ENCODE assay signal across 10 mouse cellular contexts in the genomic region with DNA sequence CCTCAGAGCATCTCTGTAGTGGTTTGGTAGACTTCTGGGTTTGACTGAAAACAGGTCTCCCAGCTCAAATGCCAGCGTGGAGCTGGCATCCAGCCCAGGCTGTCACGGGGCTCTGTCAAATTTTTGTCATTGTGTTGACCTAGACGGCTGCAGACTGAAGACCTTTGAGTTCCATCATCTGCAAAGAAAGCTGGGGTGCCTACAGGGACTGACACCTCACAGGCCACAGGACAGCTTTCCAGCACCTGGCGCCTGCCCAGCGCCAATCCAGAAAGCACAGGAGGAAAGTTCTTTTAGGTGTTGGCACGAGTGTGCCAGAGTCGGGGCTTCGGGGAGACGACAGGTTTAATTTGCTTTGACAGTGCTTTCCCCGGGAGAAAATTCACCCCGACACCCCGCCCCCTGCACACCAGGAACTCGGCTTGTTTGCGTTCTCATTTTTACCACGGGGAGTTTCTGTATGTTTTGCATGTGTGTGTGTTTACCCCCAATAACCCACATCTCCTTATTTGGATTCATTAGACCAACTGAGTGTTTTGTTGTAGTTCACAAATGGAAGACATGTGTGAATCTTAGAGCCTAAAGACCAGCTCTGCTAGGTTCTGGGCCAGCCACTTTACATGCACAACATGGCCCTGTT.
DNase-seq lines count a peak whose midpoint lies in the region; ATAC-seq and TF ChIP-seq lines count a peak whose summit lies in the region.
"Had no signal": no experiment of that assay in that cellular context is flagged by ENCODE, and none has a peak within 500 bp of the region (broad histone marks: within the 10 kb centered on the region; RNA-seq: fewer than 3 reads in every experiment).

No protein-coding gene starts in this region.

- no peaks in the 10 kb centered on the region for H3K36me3 ChIP-seq in heart, adult 2 months (ENCODE audit: control insufficient read depth, insufficient read depth, low read length)
- H3K36me3 ChIP-seq in forebrain, embryonic 15.5 days = peaks cover 7% of the 10 kb centered on the region
- H3K36me3 ChIP-seq: G1E had no signal

- no peak overlapping the region for H3K4me2 ChIP-seq in forebrain, embryonic 15.5 days (replicated peaks)
- H3K4me2 ChIP-seq: midbrain, embryonic 11.5 days had no signal

- H3K4me1 ChIP-seq in heart, adult 2 months (ENCODE audit: control insufficient read depth, insufficient read depth, low read length) = no peaks in the 10 kb centered on the region
- H3K4me1 ChIP-seq in forebrain, embryonic 15.5 days = peaks cover 37% of the 10 kb centered on the region

- no peak overlapping the region for H3K4me3 ChIP-seq in heart, adult 2 months
- H3K4me3 ChIP-seq in forebrain, embryonic 15.5 days = no peak overlapping the region
- H3K4me3 ChIP-seq: hindbrain, embryonic 10.5 days had no signal

- H3K27ac ChIP-seq in heart, adult 2 months = no peak overlapping the region
- peak overlapping the region; percentile 72 for H3K27ac ChIP-seq in forebrain, embryonic 15.5 days (replicated peaks)
- H3K27ac ChIP-seq: hindbrain, embryonic 10.5 days had no signal

- TF ChIP-seq CTCF in heart, adult 2 months (IDR thresholded peaks at IDR 0.05) = no peak

- H3K9ac ChIP-seq in heart, adult 2 months (ENCODE audit: low read depth, low read length) = no peak overlapping the region
- no peak overlapping the region for H3K9ac ChIP-seq in forebrain, embryonic 15.5 days (replicated peaks)

- 60% methylated on average over 15 of the region's 15 CpGs for WGBS in heart, adult 2 months
- 26% methylated on average over 15 of the region's 15 CpGs for WGBS in forebrain, embryonic 15.5 days

- intact Hi-C loops in heart, postnatal 10 days (cut with DNase I) = no loop called here
- intact Hi-C loops in heart, adult 2 months (cut with DNase I) = no loop called here

- H3K27me3 ChIP-seq in heart, adult 2 months (ENCODE audit: control insufficient read depth, insufficient read depth, low read length) = no peaks in the 10 kb centered on the region
- H3K27me3 ChIP-seq in forebrain, embryonic 15.5 days = no peaks in the 10 kb centered on the region

- peak; percentile 42 for ATAC-seq in forebrain, embryonic 15.5 days (replicated peaks)

- peak; percentile 41 to 43 for DNase-seq in heart, postnatal 10 days
- no peak for DNase-seq in heart, adult 2 months
- peak; percentile 57 for DNase-seq in A20 (ENCODE audit: low read depth, low spot score)
- peak; percentile 81 for DNase-seq in MN1 (ENCODE audit: low spot score)
- no peak for DNase-seq in spleen, postnatal 14 days (ENCODE audit: low spot score in 2 of 2)
- no peak for DNase-seq in left cerebral cortex, adult 11 months (ENCODE audit: low spot score)

- no peak for TF ChIP-seq EP300 in heart, adult 2 months (IDR thresholded peaks at IDR 0.05; ENCODE audit: insufficient read depth, low read depth, low read length)

- no peaks in the 10 kb centered on the region for H3K79me2 ChIP-seq in heart, adult 2 months (replicated peaks; ENCODE audit: control insufficient read depth, insufficient read depth, low read length)

- H3K9me3 ChIP-seq in forebrain, embryonic 15.5 days = no peaks in the 10 kb centered on the region

- no peak for TF ChIP-seq POLR2A in heart, adult 2 months (IDR thresholded peaks at IDR 0.05; ENCODE audit: insufficient read depth, low read depth, low read length)

Comparison
In these comparisons a context has a peak if more than half of its experiments do, and no peak if none do; other contexts are left out.
1. DNase-seq: peak in heart, postnatal 10 days (2 of 2), A20 (single experiment) and MN1 (single experiment); none in heart, adult 2 months (0 of 2), spleen, postnatal 14 days (0 of 2) and left cerebral cortex, adult 11 months (single experiment).